Comparison of ENCODE assay signal across 12 mouse cellular contexts in genomic region chr12:3424179-3424578, GRCm38 (mm10). TPM values are rescaled to one million over a fixed set of nuclear protein-coding genes. Genes with fewer than 3 reads are reported as not detected.
A peak's percentile ranks its signal among the peaks of the same experiment; 100 is the strongest.
DNase-seq lines count a peak whose midpoint lies in the region; ATAC-seq and TF ChIP-seq lines count a peak whose summit lies in the region.
"Had no signal": no experiment of that assay in that cellular context is flagged by ENCODE, and none has a peak within 500 bp of the region (broad histone marks: within the 10 kb centered on the region; RNA-seq: fewer than 3 reads in every experiment).

No protein-coding gene starts in this region.

- no peak for TF ChIP-seq POLR2A in testis, adult 2 months (IDR thresholded peaks at IDR 0.05; ENCODE audit: control insufficient read depth, low read depth, low read length)
- TF ChIP-seq POLR2A in myocyte (IDR thresholded peaks at IDR 0.05; ENCODE audit: insufficient read length, low read depth), result no peak

- peak overlapping the region; percentile 38; the same call in 1 of the 2 replicates for H3K4me3 ChIP-seq in testis, adult 2 months (ENCODE audit: control insufficient read depth, low read depth, low read length)
- no peak overlapping the region for H3K4me3 ChIP-seq in myocyte

- H3K4me2 ChIP-seq in myocyte (ENCODE audit: low read depth), result peak overlapping the region; percentile 92

- no peaks in the 10 kb centered on the region for H3K27me3 ChIP-seq in testis, adult 2 months (ENCODE audit: control insufficient read depth, insufficient read depth, low read length)
- H3K27me3 ChIP-seq in myocyte (ENCODE audit: control insufficient read depth, insufficient read depth, insufficient read length), result no peaks in the 10 kb centered on the region

- peaks cover 32% of the 10 kb centered on the region for H3K79me2 ChIP-seq in myocyte (ENCODE audit: control insufficient read depth, insufficient read depth)

- no peak overlapping the region for H3ac ChIP-seq in myocyte (ENCODE audit: control insufficient read depth, insufficient read length)

- no peaks in the 10 kb centered on the region; the same call in none of the 2 replicates for H3K4me1 ChIP-seq in testis, adult 2 months (ENCODE audit: control insufficient read depth, insufficient read depth, low read length)

- no peak for ATAC-seq in monocyte, adult 5-6 weeks (replicated peaks; ENCODE audit: insufficient number of reproducible peaks, low FRiP score, low TSS enrichment, poor library complexity, severe bottlenecking)
- ATAC-seq: forebrain, embryonic 16.5 days had no signal

- no peaks in the 10 kb centered on the region; the same call in 1 of the 2 replicates for H3K36me3 ChIP-seq in testis, adult 2 months (ENCODE audit: control insufficient read depth, insufficient read depth, low read length)
- H3K36me3 ChIP-seq in myocyte (ENCODE audit: control insufficient read depth, insufficient read depth), result no peaks in the 10 kb centered on the region

- DNase-seq in cerebellum, adult 9-10 months, result peak; percentile 46
- no peak for DNase-seq in cerebellum, postnatal 4 days (ENCODE audit: low spot score in 2 of 2)
- peak; percentile 25 for DNase-seq in kidney, adult 9 months
- no peak for DNase-seq in kidney, adult 18-20 months
- DNase-seq in testis, postnatal 10 days (ENCODE audit: low spot score), result no peak
- DNase-seq: adrenal gland, adult 2 months; layer of hippocampus, adult 9-11 months; left cerebral cortex, postnatal 4 days had no signal

- no peak for TF ChIP-seq CTCF in testis, adult 2 months (IDR thresholded peaks at IDR 0.05; ENCODE audit: control insufficient read depth, insufficient read depth, insufficient replicate concordance, low read depth, low read length)

- no peak overlapping the region for H3K27ac ChIP-seq in testis, adult 2 months (ENCODE audit: control insufficient read depth, insufficient read depth, low read depth, low read length)

TF ChIP-seq in myocyte, 11 proteins besides CTCF, POLR2A, EP300 and RAD21:
- TF ChIP-seq USF1 (IDR thresholded peaks at IDR 0.05; ENCODE audit: low read depth) (no peak), REST (IDR thresholded peaks at IDR 0.05; ENCODE audit: insufficient read depth, insufficient read length) (no peak), SRF (IDR thresholded peaks at IDR 0.05; ENCODE audit: control insufficient read depth, insufficient read length, low read depth) (no peak), MAX (IDR thresholded peaks at IDR 0.05; ENCODE audit: low read depth) (no peak), POLR2AphosphoS2 (IDR thresholded peaks at IDR 0.05; ENCODE audit: insufficient read length, low read depth) (no peak), CEBPB (IDR thresholded peaks at IDR 0.05; ENCODE audit: insufficient read depth, poor library complexity, severe bottlenecking) (no peak), TCF12 (IDR thresholded peaks at IDR 0.05; ENCODE audit: insufficient read depth, poor library complexity, severe bottlenecking) (no peak)

RNA-seq across cellular contexts. Expression of gene Asxl2, which starts 2.5 kb away (rescaled TPM):
- polyA plus RNA-seq in testis, adult 2 months (2012; rRNA removed), result 10.4 and 10.9 TPM in 2 replicates
- polyA plus RNA-seq in myocyte (2012; fragmentation: generic; extraction: Trizol), result 7.0 TPM
- total RNA-seq in monocyte, adult 5-6 weeks (2017), result 29.1 to 67.5 TPM (median 32.2 TPM) in 3 replicates

RNA-seq across cellular contexts. Expression of gene Kif3c, which starts 59.2 kb away (rescaled TPM):
- 1.0 and 1.1 TPM in 2 replicates for polyA plus RNA-seq in testis, adult 2 months (2012; rRNA removed)
- 16.7 TPM for polyA plus RNA-seq in myocyte (2012; fragmentation: generic; extraction: Trizol)
- total RNA-seq in monocyte, adult 5-6 weeks (2017), result 2.4 to 7.8 TPM (median 4.4 TPM) in 3 replicates

Comparison
In these comparisons a context has a peak if more than half of its experiments do, and no peak if none do; other contexts are left out.
1. DNase-seq: peak in cerebellum, adult 9-10 months (single experiment) and kidney, adult 9 months (single experiment); none in cerebellum, postnatal 4 days (0 of 2), kidney, adult 18-20 months (single experiment) and testis, postnatal 10 days (single experiment).